21 mouse cellular contexts compared by ENCODE assay signal in the genomic region with DNA sequence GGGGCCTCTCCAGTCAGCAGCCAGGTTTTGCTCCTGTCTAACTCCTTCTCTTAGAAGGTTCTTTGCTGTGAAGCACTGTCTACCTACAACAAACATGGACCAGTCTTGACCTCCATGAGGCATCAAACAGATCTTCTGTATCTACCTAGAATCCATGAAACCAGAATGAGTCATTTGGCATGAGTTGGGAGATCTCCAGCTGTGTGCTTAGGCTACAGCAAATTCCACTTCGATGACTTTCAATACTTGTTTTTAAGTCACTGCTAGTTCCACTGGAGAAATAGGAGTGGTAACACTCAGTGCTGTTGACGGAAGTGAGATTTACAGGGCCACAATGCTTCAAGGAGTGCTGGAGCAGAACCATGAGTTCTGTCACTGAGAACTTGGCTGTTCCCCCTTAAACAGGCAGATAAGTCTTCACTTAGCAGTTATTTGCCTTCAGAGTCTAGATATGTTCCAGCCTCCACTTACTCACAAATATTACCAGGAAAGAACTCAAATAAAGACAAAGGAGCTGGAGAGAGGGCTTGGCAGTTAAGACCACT.
"Had no signal": no experiment of that assay in that cellular context is flagged by ENCODE, and none has a peak within 500 bp of the region (broad histone marks: within the 10 kb centered on the region; RNA-seq: fewer than 3 reads in every experiment).

No protein-coding gene starts in this region.

- H3K36me3 ChIP-seq: limb, embryonic 10.5 days; limb, embryonic 13.5 days; liver, embryonic 12.5 days; liver, embryonic 15.5 days; lung, embryonic 15.5 days; midbrain, embryonic 12.5 days; midbrain, embryonic 15.5 days; neural tube, embryonic 12.5 days; neural tube, embryonic 15.5 days had no signal

- H3K27me3 ChIP-seq: limb, embryonic 13.5 days; liver, embryonic 12.5 days; liver, embryonic 15.5 days; lung, embryonic 15.5 days; midbrain, embryonic 15.5 days; neural tube, embryonic 12.5 days; neural tube, embryonic 15.5 days had no signal

- DNase-seq: kidney, postnatal 25 days; layer of hippocampus, adult 9-11 months; liver; lung, adult 18-20 months; lung, postnatal 10 days; lung, postnatal 4 days; right cerebral cortex, adult 18-20 months; right cerebral cortex, postnatal 14 days; thymus, adult 18-20 months; thymus, postnatal 36 days had no signal

- H3K9ac ChIP-seq: limb, embryonic 13.5 days; liver, embryonic 12.5 days; liver, embryonic 15.5 days; lung, embryonic 15.5 days; midbrain, embryonic 12.5 days; midbrain, embryonic 15.5 days; neural tube, embryonic 12.5 days; neural tube, embryonic 15.5 days had no signal

- H3K4me3 ChIP-seq: layer of hippocampus, adult 2 months; limb, embryonic 10.5 days; limb, embryonic 13.5 days; liver, embryonic 12.5 days; liver, embryonic 15.5 days; lung, embryonic 15.5 days; midbrain, embryonic 12.5 days; midbrain, embryonic 15.5 days; neural tube, embryonic 12.5 days; neural tube, embryonic 15.5 days had no signal

- H3K27ac ChIP-seq: kidney, postnatal 0 days; layer of hippocampus, adult 2 months; limb, embryonic 10.5 days; limb, embryonic 13.5 days; liver, embryonic 12.5 days; liver, embryonic 15.5 days; lung, embryonic 15.5 days; midbrain, embryonic 12.5 days; midbrain, embryonic 15.5 days; neural tube, embryonic 12.5 days; neural tube, embryonic 15.5 days had no signal

- H3K4me2 ChIP-seq: limb, embryonic 13.5 days; liver, embryonic 12.5 days; liver, embryonic 15.5 days; lung, embryonic 15.5 days; midbrain, embryonic 12.5 days; midbrain, embryonic 15.5 days; neural tube, embryonic 12.5 days; neural tube, embryonic 15.5 days had no signal

- H3K9me3 ChIP-seq: limb, embryonic 10.5 days; limb, embryonic 13.5 days; liver, embryonic 12.5 days; liver, embryonic 15.5 days; lung, embryonic 15.5 days; midbrain, embryonic 12.5 days; midbrain, embryonic 15.5 days; neural tube, embryonic 12.5 days; neural tube, embryonic 15.5 days had no signal

- H3K4me1 ChIP-seq: liver, embryonic 12.5 days; liver, embryonic 15.5 days; lung, embryonic 15.5 days; midbrain, embryonic 15.5 days had no signal

- ATAC-seq: liver, embryonic 12.5 days; midbrain, embryonic 15.5 days had no signal
